Mouse (Mus musculus) olfactory bulb, adult 2 months (tissue): ENCODE results near the gene Cacna1d.

Experiments used
- CTCF ChIP-seq: fragments of 200-500 bp; IDR thresholded peaks from 2 replicates; pipeline ENCODE4 v1.5.1; 2012; ENCODE audit warnings: low read depth, mild to moderate bottlenecking, low read length, moderate library complexity; ENCODE audit not compliant: insufficient read depth
- POLR2A ChIP-seq: fragments of 200-500 bp; IDR thresholded peaks from 2 replicates; pipeline ENCODE4 v1.6.1; 2012; ENCODE audit warnings: mild to moderate bottlenecking, low read depth, low read length, moderate library complexity; ENCODE audit not compliant: insufficient read depth

GRCm38 (mm10) chr14:30133684-30134083 lies 357.6 kb downstream of the Cacna1d start:
- no peak for TF ChIP-seq CTCF
- no peak for TF ChIP-seq POLR2A
